Mouse (Mus musculus) liver, embryonic 14.5 days (tissue): ENCODE measurements at regions not wholly inside any gene's neighbourhood (a gene's known extent, or its start where the extent isn't known, plus 50 kb on each side); places are given as distances from the start of the nearest gene placed in this dataset.
A peak's percentile ranks its signal among the peaks of the same experiment; 100 is the strongest.

Source experiments
- ATAC-seq: fragments of 200-750 bp; cut with Nextera tagmentation; 2 replicates; pipeline ENCODE4 v1.8.0; 2017; ENCODE audit warnings: moderate number of reproducible peaks, mild to moderate bottlenecking, moderate library complexity; ENCODE audit not compliant: insufficient read depth
- DNase-seq, 3 experiments: peaks; one replicate each; pipeline ENCODE4 v3.0.0-alpha.2; 2012 to 2013; ENCODE audit warnings: low read depth in 3 of 3, low spot score in 3 of 3
- H3K27ac ChIP-seq: fragments of 300-500 bp; sonication (generic); 2 replicates; pipeline ENCODE4 v1.5.1; 2014; ENCODE audit warnings: moderate library complexity, mild to moderate bottlenecking, control low read depth, inconsistent platforms
- H3K27me3 ChIP-seq: fragments of 300-500 bp; sonication (generic); 2 replicates; pipeline ENCODE4 v1.6.1; 2014; ENCODE audit warnings: mild to moderate bottlenecking, low read length, moderate library complexity; ENCODE audit not compliant: control insufficient read depth, insufficient read depth
- H3K36me3 ChIP-seq: fragments of 300-500 bp; sonication (generic); replicated peaks from 2 replicates; pipeline ENCODE4 v1.6.1; 2014; ENCODE audit warnings: low read depth; ENCODE audit not compliant: control insufficient read depth, insufficient read depth
- H3K4me1 ChIP-seq, 2 experiments: fragments of 200-500 bp in 1 of 2; fragments of 300-500 bp in 1 of 2; sonication (generic) in 1 of 2; replicated peaks; 2 replicates each; pipeline ENCODE4 v1.6.1; 2012 to 2014; ENCODE audit warnings: antibody characterized with exemption in 1 of 2, inconsistent platforms in 1 of 2, low read length in 1 of 2; ENCODE audit not compliant: control insufficient read depth in 2 of 2, insufficient read depth in 2 of 2
- H3K4me2 ChIP-seq: fragments of 300-500 bp; sonication (generic); 2 replicates; pipeline ENCODE4 v1.6.1; 2014; ENCODE audit warnings: low read depth, mild to moderate bottlenecking, control low read depth, moderate library complexity
- H3K4me3 ChIP-seq, 2 experiments: fragments of 200-500 bp in 1 of 2; fragments of 300-500 bp in 1 of 2; sonication (generic) in 1 of 2; 2 replicates each; pipeline ENCODE4 v1.5.1; 2012 to 2014; ENCODE audit warnings: low read depth in 2 of 2, low read length in 2 of 2, mild to moderate bottlenecking in 2 of 2, control low read depth in 1 of 2, inconsistent platforms in 1 of 2, moderate library complexity in 1 of 2; ENCODE audit not compliant: insufficient read depth in 1 of 2
- H3K9ac ChIP-seq: fragments of 300-500 bp; sonication (generic); replicated peaks from 2 replicates; pipeline ENCODE4 v1.6.1; 2014; ENCODE audit warnings: mild to moderate bottlenecking, control low read depth, moderate library complexity
- H3K9me3 ChIP-seq: fragments of 300-500 bp; sonication (generic); 2 replicates; pipeline ENCODE4 v1.6.1; 2016; ENCODE audit warnings: low read length, mixed read lengths; ENCODE audit not compliant: control insufficient read depth
- CTCF ChIP-seq: IDR thresholded peaks from 2 replicates; pipeline ENCODE4 v1.5.1; 2016; ENCODE audit warnings: antibody characterized with exemption, low read depth, control low read depth
- EP300 ChIP-seq: IDR thresholded peaks from 2 replicates; pipeline ENCODE4 v1.6.1; 2016; ENCODE audit warnings: antibody characterized with exemption, low read depth
- WGBS: fragments of 180-500 bp; shearing (Covaris S2); extraction: QIAGEN DNeasy Blood & Tissue Kit; methylation state at CpG from one replicate; pipeline ENCODE4 v1.1.7; 2014; ENCODE audit not compliant: insufficient replicate concordance; 5-methylcytosine and 5-hydroxymethylcytosine counted together

DNA sequence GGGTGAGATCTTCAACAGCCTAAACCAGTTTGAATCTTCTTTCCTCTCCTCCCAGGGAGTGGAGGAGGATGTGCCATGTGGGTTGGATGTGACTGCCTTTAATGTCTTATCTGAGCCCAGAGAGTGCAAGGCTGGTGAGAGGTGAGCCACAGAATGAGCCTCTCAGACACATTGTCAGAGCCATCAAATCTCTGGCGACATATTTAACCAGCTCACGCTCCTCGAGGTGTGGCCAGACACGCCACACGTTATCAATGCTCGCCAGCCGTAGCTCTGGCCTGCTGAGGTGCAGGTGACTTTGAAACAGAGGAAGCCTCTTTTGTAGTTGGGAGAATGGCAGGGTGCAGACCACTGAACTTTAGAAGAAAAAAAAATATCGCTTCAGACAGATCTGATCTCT, 463.5 kb upstream of the Kcnab2 start:
- DNase-seq (peak; percentile 33 to 85 (median 84)), ATAC-seq (peak; percentile 91)
- Histone ChIP-seq H3K9me3 (no peaks in the 10 kb centered on the region), H3K4me2 (no peak overlapping the region), H3K4me3 (no peak overlapping the region), H3K27me3 (no peaks in the 10 kb centered on the region), H3K27ac (no peak overlapping the region; the same call in 1 of the 2 replicates), H3K36me3 (no peaks in the 10 kb centered on the region), H3K9ac (no peak overlapping the region), H3K4me1 (no peaks in the 10 kb centered on the region)
- 56% methylated on average over 8 of the region's 8 CpGs for WGBS
- TF ChIP-seq EP300 (peak; percentile 70), CTCF (no peak)

- TF ChIP-seq EP300 (no peak), CTCF (no peak)
- no peaks in the 10 kb centered on the region for H3K27me3 ChIP-seq
- no peaks in the 10 kb centered on the region for H3K36me3 ChIP-seq
- no peak overlapping the region for H3K9ac ChIP-seq
- DNase-seq (peak in 1 of 3 experiments; percentile 33), ATAC-seq (peak; percentile 24; the same call in 1 of the 2 replicates)
- no peaks in the 10 kb centered on the region; the same call in 1 of the 2 replicates for H3K9me3 ChIP-seq
- H3K4me2 ChIP-seq = no peak overlapping the region
- no peak overlapping the region for H3K4me3 ChIP-seq
- 24% methylated on average over 2 of the region's 2 CpGs for WGBS
- no peaks in the 10 kb centered on the region for H3K4me1 ChIP-seq
- H3K27ac ChIP-seq = no peak overlapping the region
These were observed 458.9 kb upstream of the Kcnab2 start for GRCm38 (mm10) chr4:152936614-152937013.

GRCm38 (mm10) chr4:152935484-152935883, 457.8 kb upstream of the Kcnab2 start:
- ATAC-seq = 0 out of 2 replicates have a peak, but pooled peaks have one; percentile 39

DNA sequence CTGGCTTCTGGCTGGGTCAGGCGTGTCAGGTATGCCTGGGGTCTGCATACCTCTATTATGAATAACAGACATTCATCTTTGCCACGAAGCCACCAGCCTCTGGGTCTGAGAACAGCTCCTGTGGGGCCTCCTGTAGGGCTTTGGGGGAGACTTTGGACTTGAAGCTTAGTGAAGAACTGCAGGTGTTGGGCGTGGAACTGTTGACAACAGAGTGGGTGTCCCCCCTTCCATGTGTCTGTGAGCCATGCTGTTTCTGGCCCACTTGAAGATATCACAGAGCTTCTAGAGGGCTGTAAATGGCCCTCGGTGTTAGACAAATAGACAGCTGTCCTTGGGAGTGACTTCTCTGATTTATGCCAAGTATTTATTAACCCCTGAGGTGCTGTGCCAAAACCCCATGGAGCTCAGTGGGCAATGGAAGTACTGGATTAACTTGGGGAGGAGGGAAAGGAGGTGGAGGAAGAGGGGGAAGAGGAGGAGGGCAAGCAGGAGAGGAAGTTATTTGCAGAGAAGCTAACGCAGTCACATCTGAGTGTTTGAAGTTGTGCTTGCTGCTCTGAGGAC, 450.8 kb upstream of the Kcnab2 start:
- no peaks in the 10 kb centered on the region for H3K27me3 ChIP-seq
- no peak overlapping the region for H3K4me2 ChIP-seq
- WGBS = 47% methylated on average over 5 of the region's 5 CpGs
- no peak overlapping the region for H3K27ac ChIP-seq
- H3K4me3 ChIP-seq = no peak overlapping the region
- TF ChIP-seq CTCF (no peak), EP300 (no peak)
- no peak for DNase-seq
- no peak overlapping the region for H3K9ac ChIP-seq
- no peak for ATAC-seq
- no peaks in the 10 kb centered on the region; the same call in 1 of the 2 replicates for H3K9me3 ChIP-seq
- no peaks in the 10 kb centered on the region for H3K4me1 ChIP-seq
- H3K36me3 ChIP-seq = no peaks in the 10 kb centered on the region

More at GRCm38 (mm10) chr4:152935484-152935883, 457.8 kb upstream of the Kcnab2 start:
- no peak overlapping the region for H3K4me3 ChIP-seq
- 43% methylated on average over 3 of the region's 3 CpGs for WGBS
- H3K9ac ChIP-seq = no peak overlapping the region
- DNase-seq = no peak
- H3K4me2 ChIP-seq = no peak overlapping the region
- H3K27ac ChIP-seq = no peak overlapping the region
- no peaks in the 10 kb centered on the region; the same call in 1 of the 2 replicates for H3K9me3 ChIP-seq
- H3K36me3 ChIP-seq = no peaks in the 10 kb centered on the region
- no peaks in the 10 kb centered on the region for H3K27me3 ChIP-seq
- H3K4me1 ChIP-seq = no peaks in the 10 kb centered on the region
- TF ChIP-seq CTCF (no peak), EP300 (no peak)

- H3K27me3 ChIP-seq = no peaks in the 10 kb centered on the region
- TF ChIP-seq EP300 (no peak), CTCF (no peak)
- H3K36me3 ChIP-seq = no peaks in the 10 kb centered on the region
- DNase-seq = no peak
- no peak overlapping the region for H3K4me3 ChIP-seq
- WGBS = 50% methylated on average over 3 of the region's 3 CpGs
- no peak overlapping the region for H3K27ac ChIP-seq
- no peaks in the 10 kb centered on the region for H3K9me3 ChIP-seq
- H3K4me2 ChIP-seq = no peak overlapping the region
- ATAC-seq = no peak
- H3K4me1 ChIP-seq = no peaks in the 10 kb centered on the region
- H3K9ac ChIP-seq = no peak overlapping the region
These were observed 442.6 kb upstream of the Kcnab2 start for GRCm38 (mm10) chr4:152920261-152920660.
